Mouse (Mus musculus) ES-Bruce4 (cell line): ENCODE results near the gene Srarp. TPM values are rescaled to one million over a fixed set of nuclear protein-coding genes. Genes with fewer than 3 reads are reported as not detected.

Experiments
- H3K27ac ChIP-seq: 2 replicates; pipeline ENCODE4 v1.5.1; 2012; ENCODE audit warnings: low read length, inconsistent platforms; ENCODE audit not compliant: insufficient read depth
- H3K27me3 ChIP-seq: 2 replicates; pipeline ENCODE4 v1.6.1; 2012; ENCODE audit warnings: mild to moderate bottlenecking, low read length, inconsistent platforms; ENCODE audit not compliant: control insufficient read depth, poor library complexity, insufficient read depth, severe bottlenecking
- H3K36me3 ChIP-seq: 2 replicates; pipeline ENCODE4 v1.6.1; 2012; ENCODE audit warnings: inconsistent platforms, mild to moderate bottlenecking, low read length, moderate library complexity; ENCODE audit not compliant: control insufficient read depth, poor library complexity, insufficient read depth, severe bottlenecking
- H3K4me1 ChIP-seq: one replicate; pipeline ENCODE4 v1.8.1; 2011; ENCODE audit warnings: low read length; ENCODE audit not compliant: control insufficient read depth, insufficient read depth
- H3K4me3 ChIP-seq: 2 replicates; pipeline ENCODE4 v1.5.1; 2011; ENCODE audit warnings: low read depth, mild to moderate bottlenecking, low read length
- H3K9ac ChIP-seq: 2 replicates; pipeline ENCODE4 v1.6.1; 2012; ENCODE audit warnings: low read depth, mild to moderate bottlenecking, inconsistent platforms; ENCODE audit not compliant: poor library complexity, severe bottlenecking
- H3K9me3 ChIP-seq: replicated peaks from 2 replicates; pipeline ENCODE4 v1.6.1; 2012; ENCODE audit warnings: mild to moderate bottlenecking, low read length, inconsistent platforms; ENCODE audit not compliant: control insufficient read depth, poor library complexity, insufficient read depth, severe bottlenecking
- CTCF ChIP-seq: IDR thresholded peaks from one replicate; pipeline ENCODE4 v1.8.1; 2011; ENCODE audit warnings: low read depth, low read length
- EP300 ChIP-seq: IDR thresholded peaks from 2 replicates; pipeline ENCODE4 v1.6.1; 2011; ENCODE audit warnings: low read depth, low read length; ENCODE audit not compliant: insufficient read depth
- POLR2A ChIP-seq: IDR thresholded peaks from one replicate; pipeline ENCODE4 v1.8.1; 2011; ENCODE audit warnings: low read length; ENCODE audit not compliant: insufficient read depth
- polyA plus RNA-seq: library from polyadenylated mRNA; stranded (reverse); fragments of >200 nt; gene quantifications from 2 replicates; pipeline ENCODE4 v1.2.4, GENCODE M21; 2011; ENCODE audit warnings: low read depth; ENCODE audit not compliant: missing spikeins, insufficient read depth, insufficient read length

Srarp gene
- polyA plus RNA-seq, 1 experiment = not detected

DNA sequence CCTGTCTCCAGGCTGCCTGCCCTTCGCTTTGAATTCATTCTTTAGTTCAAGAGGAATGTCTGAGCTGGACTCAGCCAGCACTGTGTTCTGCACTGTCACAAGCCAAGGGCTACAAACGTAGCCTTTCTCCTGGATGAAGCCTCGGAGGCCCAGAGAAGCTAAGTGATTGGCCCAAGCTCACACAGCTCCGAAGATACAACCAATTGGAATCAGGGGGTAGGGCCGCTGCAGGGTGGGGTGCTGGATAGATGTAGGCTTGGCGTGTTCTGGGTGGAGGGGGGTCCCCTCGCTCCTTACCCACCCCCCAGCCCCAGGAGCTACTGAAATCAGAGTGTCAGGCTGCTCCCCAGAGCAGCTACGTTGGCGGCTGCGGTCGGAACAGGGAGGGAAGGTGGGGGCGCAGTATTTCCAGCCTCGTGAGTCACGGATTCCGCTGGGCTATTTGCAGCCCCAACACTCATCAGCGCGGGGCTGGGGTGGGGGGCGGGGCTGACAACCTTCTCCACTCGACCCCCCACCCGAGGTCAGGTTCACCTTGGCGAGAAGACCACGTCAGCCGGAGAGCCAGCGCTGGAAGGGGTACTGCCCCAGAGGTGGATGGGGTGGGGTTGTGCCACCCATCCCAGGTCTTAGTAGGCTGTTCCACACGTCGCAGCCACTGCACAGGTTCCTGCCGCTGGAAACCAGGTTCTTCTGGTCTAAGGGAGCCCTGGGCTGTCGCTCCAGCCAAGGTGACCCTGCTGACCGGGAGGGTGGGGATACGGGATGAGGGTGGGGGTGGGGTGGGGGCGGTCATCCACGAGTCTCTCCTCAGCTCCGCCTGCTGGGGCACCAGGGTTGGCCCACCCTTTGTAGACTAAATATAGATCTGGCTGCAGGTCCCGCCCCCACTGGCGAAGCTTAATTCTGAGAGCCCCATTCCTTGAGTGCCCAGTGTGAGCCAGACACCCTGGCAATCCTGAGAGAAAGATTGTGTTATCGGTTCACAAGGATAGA, 10.1 kb downstream of the Srarp start:
- H3K9ac ChIP-seq = peak overlapping the region; percentile 23; the same call in 1 of the 2 replicates
- no peaks in the 10 kb centered on the region for H3K36me3 ChIP-seq
- H3K4me3 ChIP-seq = peak overlapping the region; percentile 52
- H3K9me3 ChIP-seq = no peaks in the 10 kb centered on the region
- no peaks in the 10 kb centered on the region for H3K27me3 ChIP-seq
- TF ChIP-seq POLR2A (no peak), CTCF (no peak), EP300 (peak; percentile 77; the same call in 1 of the 2 replicates)
- no peaks in the 10 kb centered on the region for H3K4me1 ChIP-seq
- no peak overlapping the region for H3K27ac ChIP-seq

DNA sequence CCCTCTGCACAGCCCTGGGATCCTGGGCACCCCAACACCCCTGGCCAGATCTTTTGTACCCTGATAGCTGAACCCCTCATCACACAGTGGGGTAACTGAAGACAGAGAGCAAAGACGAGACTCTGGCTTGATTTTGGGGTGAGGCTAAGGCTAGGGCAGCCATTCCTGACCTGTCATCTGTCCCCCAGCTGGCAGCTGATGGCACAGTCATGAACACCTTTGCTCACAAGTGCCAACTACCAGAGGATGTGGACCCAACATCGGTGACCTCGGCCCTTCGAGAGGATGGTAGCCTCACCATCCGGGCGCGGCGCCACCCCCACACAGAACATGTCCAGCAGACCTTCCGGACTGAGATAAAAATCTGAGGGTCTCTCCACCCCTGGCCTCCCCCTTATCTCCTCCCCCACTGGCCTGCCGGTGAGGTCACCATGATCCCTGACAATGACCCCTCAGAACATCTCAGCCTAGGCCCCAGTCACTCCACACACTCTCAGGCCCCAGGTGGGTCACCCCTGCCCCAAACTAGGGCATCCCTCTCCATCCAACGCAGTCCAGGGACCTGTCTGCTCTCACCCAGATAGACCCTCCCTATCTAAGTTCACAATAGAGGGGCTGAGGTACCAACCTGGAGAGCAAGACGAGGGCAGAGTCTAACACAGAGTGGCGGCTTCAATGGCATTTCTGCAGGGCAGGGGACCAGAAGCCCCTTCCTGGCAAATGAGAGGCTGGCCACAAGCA, 12.0 kb downstream of the Srarp start:
- Histone ChIP-seq H3K27me3 (no peaks in the 10 kb centered on the region), H3K27ac (no peak overlapping the region), H3K4me1 (peaks cover 5% of the 10 kb centered on the region), H3K9me3 (no peaks in the 10 kb centered on the region), H3K4me3 (no peak overlapping the region), H3K36me3 (no peaks in the 10 kb centered on the region), H3K9ac (no peak overlapping the region)
- TF ChIP-seq EP300 (no peak), CTCF (no peak), POLR2A (no peak)

DNA sequence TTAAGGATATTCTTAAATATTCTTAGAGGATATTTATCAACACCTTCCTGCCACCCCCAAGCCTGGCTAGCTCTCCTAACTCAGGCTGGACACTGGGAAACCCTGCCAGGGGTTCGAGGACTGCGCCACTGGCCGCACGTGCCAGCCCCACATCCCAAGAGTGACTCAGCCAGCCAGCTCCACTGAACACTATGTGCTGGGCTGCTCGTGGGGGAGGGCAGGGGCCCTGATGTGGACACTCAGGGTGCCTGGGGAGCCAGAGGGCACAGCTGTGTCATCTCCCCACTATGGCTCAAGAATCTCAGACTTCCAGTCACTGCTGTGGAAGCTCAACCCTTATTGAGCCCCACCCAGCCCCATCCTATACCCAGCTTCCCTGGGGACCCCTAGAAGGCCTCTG, 12.6 kb downstream of the Srarp start:
- Histone ChIP-seq H3K4me3 (no peak overlapping the region), H3K27me3 (no peaks in the 10 kb centered on the region)

DNA sequence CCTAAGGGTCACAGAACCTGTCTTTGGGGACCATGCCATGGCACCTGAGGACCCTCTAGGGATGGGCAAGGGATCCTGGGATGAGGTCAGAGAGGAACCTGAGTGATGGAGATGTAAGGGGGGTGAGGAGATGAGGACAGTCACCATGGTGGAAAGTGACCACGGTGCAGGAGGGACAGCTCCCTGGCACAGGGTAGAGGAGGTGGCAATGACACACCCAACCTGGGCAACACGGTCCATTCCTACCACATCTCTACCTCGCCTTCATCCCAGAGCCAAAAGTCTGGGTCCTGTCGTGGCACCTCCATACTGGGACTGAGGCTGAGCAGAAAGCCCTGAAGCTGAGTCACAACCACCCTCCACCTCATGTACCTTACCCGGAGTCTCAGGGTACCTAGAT, 13.1 kb downstream of the Srarp start:
- no peaks in the 10 kb centered on the region for H3K27me3 ChIP-seq

More for the DNA sequence above, 12.6 kb downstream of the Srarp start:
- H3K27ac ChIP-seq = no peak overlapping the region
- H3K4me1 ChIP-seq = peaks cover 5% of the 10 kb centered on the region
- no peaks in the 10 kb centered on the region for H3K36me3 ChIP-seq
- H3K9me3 ChIP-seq = no peaks in the 10 kb centered on the region
- no peak overlapping the region for H3K9ac ChIP-seq
- TF ChIP-seq POLR2A (no peak), EP300 (no peak), CTCF (no peak)

DNA sequence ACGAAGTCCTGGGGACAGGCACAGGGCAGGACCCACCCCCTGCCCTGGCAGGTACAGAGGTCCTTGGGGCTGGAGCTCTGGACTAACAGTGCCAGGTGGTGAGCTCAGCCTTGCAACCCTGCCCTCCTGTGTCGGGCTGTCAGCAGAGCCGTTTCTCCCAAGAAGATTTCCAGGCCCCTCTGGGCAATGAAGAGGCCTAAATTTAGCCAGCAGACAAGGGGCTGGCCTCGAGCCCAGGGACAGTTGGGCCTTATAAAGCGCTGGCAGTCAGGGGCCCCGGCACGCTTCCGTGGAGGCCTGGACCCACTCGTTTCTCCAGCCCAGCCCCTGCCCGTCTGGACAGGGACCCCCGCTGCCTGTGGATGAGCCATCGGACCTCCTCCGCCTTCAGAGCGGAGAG, 14.5 kb downstream of the Srarp start:
- Histone ChIP-seq H3K4me3 (no peak overlapping the region), H3K27ac (no peak overlapping the region), H3K36me3 (no peaks in the 10 kb centered on the region), H3K9me3 (no peaks in the 10 kb centered on the region), H3K27me3 (no peaks in the 10 kb centered on the region), H3K9ac (no peak overlapping the region), H3K4me1 (peaks cover 5% of the 10 kb centered on the region)
- TF ChIP-seq CTCF = no peak
- no peak for TF ChIP-seq POLR2A
- no peak for TF ChIP-seq EP300

More for the DNA sequence above, 13.1 kb downstream of the Srarp start:
- H3K9me3 ChIP-seq = no peaks in the 10 kb centered on the region
- H3K27ac ChIP-seq = no peak overlapping the region
- no peak overlapping the region for H3K4me3 ChIP-seq
- H3K9ac ChIP-seq = no peak overlapping the region
- TF ChIP-seq EP300 = no peak
- no peak for TF ChIP-seq POLR2A
- TF ChIP-seq CTCF = no peak
- H3K4me1 ChIP-seq = peaks cover 5% of the 10 kb centered on the region
- H3K36me3 ChIP-seq = no peaks in the 10 kb centered on the region
